Mouse (Mus musculus) hindbrain, embryonic 11.5 days (tissue): ENCODE results near the gene Pigo. TPM values are rescaled to one million over a fixed set of nuclear protein-coding genes. Genes with fewer than 3 reads are reported as not detected.

Experiments used
- ATAC-seq: fragments of 200-750 bp; cut with Nextera tagmentation; 2 replicates; pipeline ENCODE4 v1.8.0; 2017; ENCODE audit warnings: mild to moderate bottlenecking, moderate TSS enrichment, moderate library complexity; ENCODE audit not compliant: low FRiP score
- DNase-seq: peaks from one replicate; pipeline ENCODE4 v3.0.0-alpha.2; 2015; ENCODE audit warnings: low spot score
- H3K27ac ChIP-seq: fragments of 300-500 bp; sonication (generic); 2 replicates; pipeline ENCODE4 v1.5.1; 2014; ENCODE audit warnings: mild to moderate bottlenecking, low read depth, low read length
- H3K27me3 ChIP-seq: fragments of 300-500 bp; sonication (generic); 2 replicates; pipeline ENCODE4 v1.6.1; 2014; ENCODE audit warnings: mild to moderate bottlenecking, low read length, moderate library complexity, mixed read lengths; ENCODE audit not compliant: control insufficient read depth, insufficient read depth
- H3K36me3 ChIP-seq: fragments of 300-500 bp; sonication (generic); 2 replicates; pipeline ENCODE4 v1.6.1; 2014; ENCODE audit warnings: mild to moderate bottlenecking, low read length, moderate library complexity, mixed read lengths; ENCODE audit not compliant: control insufficient read depth, insufficient read depth
- H3K4me1 ChIP-seq: fragments of 300-500 bp; sonication (generic); replicated peaks from 2 replicates; pipeline ENCODE4 v1.6.1; 2014; ENCODE audit warnings: low read length, mixed read lengths; ENCODE audit not compliant: control insufficient read depth, insufficient read depth
- H3K4me2 ChIP-seq: fragments of 300-500 bp; sonication (generic); replicated peaks from 2 replicates; pipeline ENCODE4 v1.6.1; 2014; ENCODE audit warnings: mild to moderate bottlenecking, low read depth, low read length
- H3K4me3 ChIP-seq: fragments of 300-500 bp; sonication (generic); 2 replicates; pipeline ENCODE4 v1.5.1; 2014; ENCODE audit warnings: low read depth, low read length
- H3K9ac ChIP-seq: fragments of 300-500 bp; sonication (generic); 2 replicates; pipeline ENCODE4 v1.6.1; 2014; ENCODE audit warnings: low read depth, low read length
- H3K9me3 ChIP-seq: fragments of 300-500 bp; sonication (generic); 2 replicates; pipeline ENCODE4 v1.6.1; 2016; ENCODE audit warnings: low read length; ENCODE audit not compliant: control insufficient read depth
- WGBS: fragments of 180-500 bp; shearing (Covaris S2); extraction: QIAGEN DNeasy Blood & Tissue Kit; methylation state at CpG from one replicate; pipeline ENCODE4 v1.1.7; 2014; 5-methylcytosine and 5-hydroxymethylcytosine counted together
- polyA plus RNA-seq: library from polyadenylated mRNA; unstranded; fragments of >200 nt; fragmentation: Nextera tagmentation; extraction: Ambion mirVana; gene quantifications from 2 replicates; pipeline ENCODE4 v1.2.1, GENCODE M21; 2014

Gene Pigo
- 15.6 and 16.0 TPM in 2 replicates for polyA plus RNA-seq

DNA sequence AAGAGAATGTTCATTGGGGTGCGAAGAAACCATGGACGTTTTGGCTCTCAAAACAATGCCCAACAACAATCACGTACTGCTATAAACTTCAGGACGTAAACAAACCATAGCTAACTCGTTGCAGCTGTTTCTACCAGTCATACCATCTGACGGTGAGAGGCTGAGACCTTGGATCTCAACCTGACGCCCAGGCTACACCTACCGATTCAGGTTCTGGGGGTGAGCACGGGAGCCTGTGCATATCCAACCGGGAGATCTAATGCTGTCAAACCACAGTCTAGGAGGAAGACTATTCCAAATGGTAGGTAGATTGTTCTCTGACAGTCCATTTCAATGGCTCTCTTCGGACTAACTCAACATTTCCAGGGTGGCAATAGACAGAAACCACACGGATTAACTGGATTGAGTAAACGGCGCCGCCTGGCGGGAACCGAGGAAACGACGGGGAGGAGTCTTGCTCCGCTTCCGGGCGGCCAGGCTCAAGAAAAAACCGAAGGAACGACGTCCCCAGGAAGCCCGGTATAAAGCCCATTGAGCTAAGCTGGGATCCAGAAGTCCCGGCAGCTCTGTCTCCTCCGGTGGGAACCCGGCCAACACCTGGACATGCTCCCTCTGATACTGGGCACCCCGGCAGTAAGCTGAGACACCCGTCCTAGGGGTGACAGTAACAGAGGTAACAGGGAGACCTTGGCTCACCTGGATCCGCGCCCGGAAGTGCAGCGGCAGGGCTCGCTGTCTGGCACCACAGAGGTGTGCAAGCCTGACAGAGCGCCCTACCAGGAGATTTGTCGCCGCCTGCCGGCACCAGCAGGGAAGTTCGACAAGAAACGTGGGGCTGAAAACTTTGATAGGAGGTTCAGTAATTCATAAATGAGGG is at the start of gene Pigo:
Gene Pigo (minus strand): TSS at position 736 of the 877 bp plus-strand sequence.
- Histone ChIP-seq H3K9me3 (no peaks in the 10 kb centered on the region), H3K4me1 (peaks cover 9% of the 10 kb centered on the region; the same call in 1 of the 2 replicates), H3K27me3 (no peaks in the 10 kb centered on the region), H3K4me3 (peak within 1 kb of the TSS; percentile 44), H3K36me3 (peaks cover 8% of the 10 kb centered on the region), H3K9ac (peak within 1 kb of the TSS; percentile 63), H3K27ac (peak within 1 kb of the TSS; percentile 34), H3K4me2 (peak within 1 kb of the TSS; percentile 55)
- WGBS = 8% methylated on average over 42 of the region's 42 CpGs
- DNase-seq (peak; percentile 95), ATAC-seq (peak; percentile 89)

DNA sequence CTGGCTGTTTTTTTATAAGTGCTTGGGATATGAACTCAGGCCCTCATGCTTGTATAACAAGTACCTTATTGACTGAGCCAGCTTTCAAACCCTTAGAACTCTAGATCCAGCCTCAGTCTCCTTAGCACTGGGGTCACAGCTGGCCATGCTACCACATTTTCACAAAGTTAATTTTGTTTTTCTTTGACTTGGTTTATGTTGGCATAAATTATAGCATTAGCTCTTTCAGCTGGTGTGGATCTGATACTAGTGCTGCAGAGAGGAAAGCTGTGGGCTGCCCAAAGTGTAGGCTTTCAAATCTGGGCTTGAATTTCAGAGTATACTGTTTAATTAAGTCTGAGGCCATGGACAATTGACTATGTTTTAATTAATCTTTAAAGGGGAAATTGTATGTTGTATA is 49.3 kb upstream of the Pigo start:
- Histone ChIP-seq H3K4me1 (no peaks in the 10 kb centered on the region), H3K9me3 (no peaks in the 10 kb centered on the region), H3K4me2 (no peak overlapping the region), H3K27ac (no peak overlapping the region), H3K27me3 (no peaks in the 10 kb centered on the region), H3K9ac (no peak overlapping the region), H3K36me3 (no peaks in the 10 kb centered on the region), H3K4me3 (no peak overlapping the region)
- ATAC-seq (no peak), DNase-seq (no peak)

DNA sequence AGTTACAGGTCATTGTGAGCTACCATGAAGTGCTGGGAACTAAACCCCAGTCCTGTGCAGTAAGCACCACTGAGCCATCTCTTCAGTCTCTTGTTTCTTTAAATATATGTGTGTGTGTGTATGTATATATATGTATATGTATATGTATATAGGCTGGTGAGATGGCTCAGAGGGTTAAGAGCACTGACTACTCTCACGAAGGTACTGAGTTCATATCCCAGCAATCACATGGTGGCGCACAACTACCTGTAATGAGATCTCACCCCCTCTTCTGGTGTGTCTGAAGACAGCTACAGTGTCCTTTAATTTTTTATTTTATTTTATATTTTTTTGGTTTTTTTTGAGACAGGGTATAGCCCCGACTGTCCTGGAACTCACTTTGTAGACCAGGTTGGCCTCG is 39.9 kb upstream of the Pigo start:
- DNase-seq (no peak), ATAC-seq (no peak)
- H3K9ac ChIP-seq = no peak overlapping the region
- H3K27ac ChIP-seq = no peak overlapping the region
- no peak overlapping the region for H3K4me2 ChIP-seq
- no peaks in the 10 kb centered on the region for H3K4me1 ChIP-seq
- no peak overlapping the region for H3K4me3 ChIP-seq
- no peaks in the 10 kb centered on the region for H3K27me3 ChIP-seq
- WGBS = 94% methylated on average over 4 of the region's 4 CpGs
- no peaks in the 10 kb centered on the region for H3K36me3 ChIP-seq
- H3K9me3 ChIP-seq = no peaks in the 10 kb centered on the region

DNA sequence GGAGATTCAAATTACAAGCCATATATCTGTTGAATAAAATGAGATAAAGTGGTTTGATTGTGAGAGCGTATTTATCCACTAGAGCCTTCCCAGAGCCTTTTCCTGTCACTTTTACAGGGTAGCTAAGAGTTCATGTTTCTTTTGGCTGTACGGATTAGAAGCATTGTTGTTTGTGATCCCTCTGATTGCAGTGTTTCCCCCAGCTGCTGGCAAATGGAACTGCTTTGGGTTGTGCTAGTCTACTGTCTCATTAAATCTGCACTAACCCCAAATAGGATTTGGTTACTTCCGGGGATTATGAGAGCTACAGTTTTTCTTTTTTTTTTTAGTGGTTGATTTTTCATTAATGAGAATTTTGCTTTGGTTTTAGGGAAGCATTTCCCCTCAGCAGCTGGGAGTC is 34.7 kb upstream of the Pigo start:
- Histone ChIP-seq H3K9ac (no peak overlapping the region), H3K27ac (no peak overlapping the region), H3K4me1 (no peaks in the 10 kb centered on the region), H3K4me3 (no peak overlapping the region), H3K36me3 (no peaks in the 10 kb centered on the region), H3K9me3 (no peaks in the 10 kb centered on the region), H3K27me3 (no peaks in the 10 kb centered on the region), H3K4me2 (no peak overlapping the region)
- ATAC-seq (no peak), DNase-seq (no peak)
- 77% methylated on average over 3 of the region's 3 CpGs for whole genome bisulfite sequencing

DNA sequence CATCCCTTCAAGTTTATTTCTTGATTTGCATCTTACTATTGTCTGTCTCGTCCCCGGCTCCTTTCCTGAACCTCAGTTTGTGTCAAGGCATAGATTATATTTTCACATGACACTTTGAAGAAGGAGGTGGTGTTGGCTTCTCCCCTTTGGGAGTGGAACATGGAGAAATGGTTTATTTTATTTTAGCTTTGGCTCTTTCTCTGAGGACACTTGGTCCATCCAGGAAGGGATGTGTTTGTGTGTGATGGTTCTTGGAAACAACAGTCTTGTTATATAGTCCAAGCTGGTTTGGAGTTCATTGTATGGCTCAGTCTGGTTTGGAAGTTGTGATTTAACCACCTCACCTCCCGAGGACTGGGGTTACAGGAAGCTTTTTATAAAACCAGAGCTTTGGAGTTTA is 34.1 kb upstream of the Pigo start:
- H3K36me3 ChIP-seq = no peaks in the 10 kb centered on the region
- H3K4me2 ChIP-seq = peak overlapping the region; percentile 80
- no peaks in the 10 kb centered on the region for H3K9me3 ChIP-seq
- 47% methylated on average over 3 of the region's 3 CpGs for WGBS
- DNase-seq = no peak
- no peaks in the 10 kb centered on the region for H3K4me1 ChIP-seq
- no peaks in the 10 kb centered on the region for H3K27me3 ChIP-seq
- no peak for ATAC-seq
- H3K9ac ChIP-seq = no peak overlapping the region
- H3K27ac ChIP-seq = no peak overlapping the region
- peak overlapping the region; percentile 76 for H3K4me3 ChIP-seq

DNA sequence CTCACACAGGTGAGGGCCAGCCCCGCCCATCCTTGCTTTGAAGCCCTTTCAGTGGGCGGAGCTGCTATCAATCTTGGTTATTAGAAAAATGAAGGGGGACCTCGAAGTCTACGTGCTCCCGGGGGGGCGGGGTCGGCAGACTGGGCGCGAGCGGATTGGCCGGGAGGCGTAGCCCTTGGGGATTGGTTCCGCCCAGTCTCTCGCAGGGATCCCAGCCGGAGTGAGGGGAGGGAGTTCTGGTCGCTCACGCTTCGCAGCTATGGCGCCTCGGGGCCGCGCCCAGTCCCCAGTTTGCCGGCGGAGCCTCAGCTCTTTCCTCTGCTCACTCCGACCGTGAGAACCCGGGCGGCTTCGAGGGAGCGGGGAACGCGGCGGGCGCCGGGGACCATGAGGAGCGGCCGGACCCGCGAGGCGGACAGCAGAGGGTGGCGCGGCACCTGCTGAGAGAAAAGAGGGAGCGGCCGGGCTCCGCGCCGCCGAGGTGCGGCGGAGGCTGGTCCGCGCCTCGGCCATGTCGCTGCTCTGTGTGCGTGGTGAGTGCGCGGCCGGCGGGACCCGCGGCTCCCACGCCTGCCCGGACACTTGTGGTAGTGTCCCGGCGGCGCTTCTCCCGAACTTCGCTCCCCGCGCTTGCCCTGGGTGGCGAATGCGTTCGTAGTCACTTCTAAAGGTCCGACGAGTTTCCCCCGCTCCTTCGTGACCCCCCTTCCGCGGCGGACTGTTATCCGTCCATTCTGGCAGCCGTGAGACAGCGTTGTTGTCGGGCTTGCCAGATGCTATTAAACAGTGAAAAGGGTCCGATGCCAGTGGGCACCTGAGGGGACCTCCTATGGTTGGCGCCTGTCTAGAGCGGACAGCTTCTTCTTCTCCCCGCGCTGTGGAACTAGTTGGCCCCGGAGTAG is 33.4 kb upstream of the Pigo start, which contains the start of gene Unc13b:
Gene Unc13b (plus strand): TSS at position 201 of the 902 bp plus-strand sequence.
- ATAC-seq = peak; percentile 97
- Histone ChIP-seq H3K9ac (peak within 1 kb of the TSS; percentile 81), H3K36me3 (no peaks in the 10 kb centered on the region), H3K27ac (peak within 1 kb of the TSS; percentile 68), H3K4me1 (no peaks in the 10 kb centered on the region), H3K4me3 (peak within 1 kb of the TSS; percentile 76), H3K9me3 (no peaks in the 10 kb centered on the region), H3K27me3 (no peaks in the 10 kb centered on the region), H3K4me2 (peak within 1 kb of the TSS; percentile 80)
- peak; percentile 93 for DNase-seq
- WGBS = under 1% methylated on average over 80 of the region's 90 CpGs

DNA sequence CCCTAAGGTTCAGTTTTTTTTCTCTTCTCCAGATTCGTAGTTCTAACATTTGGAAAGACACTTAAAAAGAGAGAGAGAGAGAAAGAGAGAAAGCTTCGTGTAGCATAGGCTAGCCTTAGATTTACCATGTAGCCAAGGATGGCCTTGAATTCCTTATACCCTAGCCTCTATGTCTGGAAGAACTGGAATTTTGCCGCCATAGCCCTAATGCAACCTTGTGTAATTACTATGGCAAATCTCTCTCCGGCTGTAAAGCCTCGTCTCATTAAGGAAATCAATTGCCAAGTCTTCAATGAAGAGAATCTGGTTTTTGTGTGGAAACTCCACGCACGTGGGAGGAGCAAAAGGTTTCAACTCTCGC is 32.8 kb upstream of the Pigo start:
- DNase-seq (no peak), ATAC-seq (peak; percentile 46; the same call in 1 of the 2 replicates)
- no peaks in the 10 kb centered on the region for H3K4me1 ChIP-seq
- no peaks in the 10 kb centered on the region for H3K36me3 ChIP-seq
- WGBS = 23% methylated on average over 8 of the region's 8 CpGs
- H3K27me3 ChIP-seq = no peaks in the 10 kb centered on the region
- H3K27ac ChIP-seq = no peak overlapping the region
- H3K4me2 ChIP-seq = peak overlapping the region; percentile 80
- H3K4me3 ChIP-seq = peak overlapping the region; percentile 76
- H3K9me3 ChIP-seq = no peaks in the 10 kb centered on the region
- H3K9ac ChIP-seq = no peak overlapping the region

DNA sequence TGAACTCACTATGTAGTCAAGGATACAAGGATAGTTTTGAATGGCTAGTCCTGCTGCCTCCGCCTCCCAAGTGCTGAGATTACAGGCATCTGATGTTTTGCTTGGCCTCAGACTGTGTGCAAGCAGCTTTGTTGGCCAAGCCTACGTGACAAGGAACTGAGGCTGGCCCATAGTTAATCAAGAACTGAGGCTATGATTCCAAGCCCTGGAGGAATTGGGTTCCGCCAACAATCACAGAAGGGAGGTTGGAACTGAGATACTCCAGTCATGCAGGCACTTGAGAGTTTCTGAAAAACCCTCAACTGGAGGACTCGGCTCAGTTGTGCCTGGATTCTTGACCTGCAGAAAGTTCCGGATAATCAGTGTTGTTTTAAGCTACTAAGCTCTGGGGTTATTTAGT is 32.0 kb upstream of the Pigo start:
- H3K4me1 ChIP-seq = no peaks in the 10 kb centered on the region
- WGBS = 89% methylated on average over 5 of the region's 5 CpGs
- no peak overlapping the region for H3K9ac ChIP-seq
- no peaks in the 10 kb centered on the region for H3K9me3 ChIP-seq
- no peak overlapping the region for H3K4me3 ChIP-seq
- ATAC-seq (no peak), DNase-seq (no peak)
- no peak overlapping the region for H3K27ac ChIP-seq
- no peaks in the 10 kb centered on the region for H3K36me3 ChIP-seq
- H3K27me3 ChIP-seq = no peaks in the 10 kb centered on the region
- H3K4me2 ChIP-seq = no peak overlapping the region
